Mouse (Mus musculus) heart, adult 9 months (tissue): ENCODE data around the gene Itga8.

Source experiments
- DNase-seq, 2 experiments: peaks; one replicate each; pipeline ENCODE4 v3.0.0; 2022; ENCODE audit warnings: low spot score in 2 of 2

The Itga8 gene

GRCm38 (mm10) chr2:12085492-12085891 lies 216.2 kb downstream of the Itga8 start:
- no peak for DNase-seq

DNA sequence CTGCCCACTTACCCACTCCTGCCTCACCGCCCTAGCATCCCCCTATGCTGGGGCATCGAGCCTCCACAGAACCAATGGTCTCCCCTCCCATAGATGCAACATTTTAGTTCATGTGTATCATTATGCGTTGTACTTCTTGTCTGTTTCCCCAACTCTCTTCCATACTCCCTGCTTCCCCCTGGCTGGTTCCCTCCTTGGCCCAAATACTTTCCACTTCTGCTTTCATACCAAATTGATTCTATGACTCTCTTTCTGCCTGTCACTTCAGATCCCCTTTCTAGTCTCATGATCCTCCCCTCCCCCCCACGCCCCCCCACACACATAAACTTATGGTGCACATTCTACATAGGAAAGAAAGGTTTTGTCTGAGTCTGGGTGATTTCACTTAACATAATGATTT lies 217.4 kb downstream of the Itga8 start:
- DNase-seq = peak in 1 of 2 experiments; percentile 2

DNA sequence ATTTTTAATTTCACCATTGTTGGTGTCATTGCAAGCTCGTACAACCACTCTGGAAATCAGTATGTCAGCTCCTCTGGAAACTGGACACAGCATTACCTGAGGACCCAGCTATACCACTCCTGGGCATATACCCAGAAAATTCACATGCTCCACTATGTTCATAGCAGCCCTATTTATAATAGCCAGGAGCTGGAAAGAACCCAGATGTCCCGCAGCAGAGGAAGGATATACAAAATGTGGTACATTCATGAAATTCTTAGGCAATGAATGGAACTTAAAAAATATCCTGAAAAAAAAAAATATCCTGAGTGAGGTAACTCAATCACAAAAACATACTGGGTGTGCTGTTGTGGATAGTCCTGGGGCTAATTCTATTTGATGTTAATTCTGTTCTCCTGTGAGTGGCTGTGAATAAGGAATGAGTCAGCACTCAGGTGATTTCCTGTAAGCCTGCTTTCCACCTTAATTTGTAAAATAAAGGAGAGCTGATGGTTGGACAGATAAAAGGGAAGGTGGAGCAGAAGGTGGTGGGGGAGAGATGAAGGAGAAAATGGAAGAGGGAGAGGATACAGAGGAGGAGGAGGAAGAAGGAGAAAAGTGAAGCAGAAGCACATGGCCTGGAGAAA lies 224.3 kb downstream of the Itga8 start:
- no peak for DNase-seq

- no peak for DNase-seq
Measured at GRCm38 (mm10) chr2:12065669-12066399, 235.9 kb downstream of the Itga8 start.

DNA sequence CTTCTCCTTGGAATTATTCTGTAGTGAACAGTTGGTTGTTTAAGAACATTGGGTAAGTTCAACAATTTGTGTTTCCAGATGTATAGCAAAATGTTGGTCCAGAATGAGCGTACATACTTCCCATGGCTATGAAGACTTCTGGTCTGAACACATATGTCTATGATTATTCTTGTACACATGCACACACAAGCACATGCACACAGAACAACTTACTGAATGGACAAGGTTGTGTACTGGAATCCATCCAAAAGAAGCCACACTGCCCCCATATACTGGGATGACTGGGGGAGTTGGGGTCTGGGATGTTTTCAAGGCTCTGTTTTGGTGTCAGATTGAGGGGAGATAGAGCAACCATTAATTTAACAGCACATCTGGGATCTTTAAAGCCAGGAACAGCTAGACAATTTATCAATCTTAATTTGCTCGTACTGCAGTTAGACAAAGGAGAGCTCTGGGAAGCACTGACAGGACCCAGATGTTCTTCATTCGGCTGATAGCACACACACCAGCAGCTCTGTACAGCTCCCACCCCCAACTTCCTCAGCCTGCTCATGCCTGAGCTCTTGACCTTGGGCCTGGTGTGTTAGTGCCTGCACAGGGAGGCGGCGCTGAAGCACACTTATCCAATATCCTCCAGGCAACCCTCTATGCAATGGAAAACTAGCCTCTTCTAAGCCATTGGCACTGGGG lies 241.5 kb downstream of the Itga8 start:
- peak; percentile 8 to 24 for DNase-seq
